Mouse (Mus musculus) kidney, adult 18-20 months (tissue): Measurements from ENCODE around the gene Bicc1.

Experiments used
- DNase-seq: peaks from one replicate; pipeline ENCODE4 v3.0.0; 2021

Bicc1 gene

DNA sequence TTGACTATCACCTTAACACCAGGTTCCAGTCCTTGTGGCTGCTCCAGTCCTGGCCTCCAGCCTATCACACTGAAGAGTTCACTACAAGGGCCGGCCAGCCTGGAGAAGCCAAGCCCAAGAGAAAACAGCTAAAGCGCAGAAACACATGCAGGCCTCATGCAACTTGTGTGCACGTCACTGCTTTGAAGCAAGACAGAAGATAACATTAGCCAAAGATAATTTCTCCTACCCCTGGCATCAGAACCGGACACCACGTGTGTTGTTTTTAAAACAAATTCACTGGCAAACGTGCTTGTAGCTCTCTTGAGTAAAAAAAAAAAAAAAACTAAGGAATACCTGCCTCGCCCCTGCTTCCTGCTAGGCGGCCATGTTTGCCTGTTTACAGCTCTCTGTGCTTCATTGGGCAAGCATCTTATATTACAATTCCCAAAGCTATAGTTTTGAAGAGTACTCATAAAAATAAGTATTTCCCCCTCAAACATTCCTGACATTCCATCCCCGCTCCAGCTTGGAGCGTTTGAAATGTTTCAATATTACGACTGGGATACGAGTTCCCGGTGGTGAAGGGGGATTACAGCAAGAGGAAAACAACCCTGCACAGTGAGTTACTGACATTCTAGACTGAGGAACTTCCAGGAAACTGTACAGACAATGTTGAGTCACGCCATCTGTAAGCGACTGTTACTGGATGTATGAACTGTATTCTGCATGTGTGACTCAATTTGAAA is 40.2 kb downstream of the Bicc1 start:
- DNase-seq = no peak

- DNase-seq = no peak
Measured at GRCm38 (mm10) chr10:71117766-71118165, 41.7 kb downstream of the Bicc1 start.

DNA sequence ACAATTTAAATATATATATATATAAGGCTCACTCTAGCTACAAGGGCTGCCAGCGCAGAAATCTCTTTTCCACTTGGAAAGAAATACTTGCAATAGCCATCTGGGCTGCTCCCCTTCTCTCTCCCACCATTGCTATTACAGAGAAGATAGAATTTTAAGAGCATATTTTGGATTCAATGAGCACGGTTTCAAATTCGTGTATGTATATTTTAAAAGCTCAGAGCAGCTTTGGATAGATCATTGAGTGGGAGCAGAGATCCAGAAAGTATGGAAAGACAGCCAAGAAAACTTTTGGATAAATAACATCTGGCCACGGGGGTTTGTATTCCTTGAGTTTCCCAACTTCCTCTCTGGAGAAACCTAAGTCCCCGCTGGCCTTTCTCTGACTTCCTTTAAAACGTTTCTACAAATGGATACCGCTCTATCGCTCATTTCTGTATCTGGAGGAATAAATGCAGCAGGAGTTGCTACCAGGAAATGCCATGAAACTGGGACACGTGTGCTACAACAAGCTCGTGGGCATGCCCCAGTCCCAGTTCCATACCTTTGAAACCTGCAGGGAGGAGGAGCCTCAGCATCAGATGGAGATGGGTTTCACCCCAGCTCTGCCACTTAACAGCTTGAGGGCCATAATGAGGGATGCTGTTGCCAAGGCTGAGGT is 45.1 kb downstream of the Bicc1 start:
- no peak for DNase-seq

DNA sequence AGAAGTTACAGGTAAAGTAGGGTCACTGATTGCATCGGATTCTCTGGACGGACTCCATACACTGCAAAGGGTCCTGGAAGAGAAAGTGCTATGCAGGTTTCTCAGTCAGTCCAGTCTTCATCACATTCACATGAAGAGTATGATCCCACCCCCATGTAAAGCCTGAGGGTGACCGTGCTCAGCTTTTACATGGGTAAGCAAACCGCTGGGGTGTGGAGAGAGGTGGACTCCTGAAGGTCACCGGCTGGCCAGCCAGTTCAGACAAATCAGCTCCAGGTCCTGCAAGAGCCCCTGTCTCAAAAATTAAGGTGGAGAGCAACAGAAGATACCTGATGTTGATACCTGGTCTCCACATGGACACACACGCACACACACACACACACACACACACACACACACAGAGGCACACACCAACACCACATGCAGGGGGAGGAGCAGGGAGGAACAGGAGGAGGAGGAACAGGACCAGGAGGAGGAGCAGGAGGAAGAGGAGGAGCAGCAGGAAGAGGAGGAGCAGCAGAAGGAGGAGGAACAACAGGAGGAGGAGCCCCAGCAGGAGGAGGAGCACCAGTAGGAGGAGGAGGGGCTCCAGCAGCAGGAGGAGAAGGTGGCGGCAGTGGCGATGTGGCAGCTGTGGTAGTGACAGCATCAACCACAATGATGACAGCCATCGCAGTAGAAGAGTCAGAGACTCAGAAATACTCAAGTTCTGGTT is 52.9 kb downstream of the Bicc1 start:
- DNase-seq = no peak

DNA sequence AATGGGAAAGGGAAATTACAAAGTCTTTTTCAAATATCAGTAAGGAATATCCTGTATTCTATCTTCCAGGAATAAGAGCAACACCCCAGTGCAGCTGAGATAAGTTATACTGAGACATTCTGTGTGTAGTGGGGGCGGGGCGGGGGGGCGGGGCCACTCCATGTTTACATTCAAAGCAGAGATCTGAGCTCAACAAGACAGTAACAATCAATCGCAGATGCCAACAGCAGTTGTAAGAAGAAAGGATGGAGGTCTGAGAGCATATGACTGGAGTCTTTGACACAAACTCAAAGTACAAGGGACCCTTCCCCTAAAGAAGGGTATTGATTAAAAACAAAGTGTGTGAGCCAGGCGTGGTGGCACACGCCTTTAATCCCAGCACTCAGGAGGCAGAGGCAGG is 54.7 kb downstream of the Bicc1 start:
- DNase-seq = no peak

DNA sequence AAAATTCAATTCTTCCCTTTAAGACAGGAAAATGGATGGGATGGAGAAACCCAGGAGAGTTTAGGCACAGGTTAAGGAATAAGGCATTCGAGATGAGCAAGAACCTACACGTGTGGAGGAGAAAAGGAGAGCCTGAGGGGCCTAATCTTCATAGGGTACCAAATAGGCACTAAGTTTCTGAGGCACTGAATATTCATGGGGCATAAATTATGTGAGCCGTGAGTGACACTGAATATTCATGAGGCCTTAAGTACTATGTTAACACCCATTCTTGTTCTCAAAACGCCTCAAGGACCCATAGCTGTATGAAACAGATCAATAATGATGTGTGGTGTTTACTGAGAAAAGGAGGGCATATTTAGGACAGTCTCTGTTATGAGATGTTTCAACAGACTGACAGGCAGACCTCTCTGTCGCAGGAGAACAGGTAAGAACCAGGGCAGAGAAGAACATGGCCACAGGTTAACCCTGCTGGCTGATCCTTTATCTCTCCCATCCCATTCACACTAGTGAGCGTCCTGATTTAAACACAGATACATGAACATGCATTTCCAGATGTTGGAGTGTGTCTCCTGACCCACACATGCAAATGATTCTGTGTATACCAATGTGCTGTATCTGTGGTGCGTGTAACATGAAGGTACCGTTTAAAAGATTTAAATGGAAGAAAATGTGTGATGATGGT is 58.5 kb downstream of the Bicc1 start:
- DNase-seq = no peak

GRCm38 (mm10) chr10:71094707-71095254 is 64.7 kb downstream of the Bicc1 start:
- DNase-seq = no peak

GRCm38 (mm10) chr10:71093312-71093711 is 66.2 kb downstream of the Bicc1 start:
- DNase-seq = no peak

DNA sequence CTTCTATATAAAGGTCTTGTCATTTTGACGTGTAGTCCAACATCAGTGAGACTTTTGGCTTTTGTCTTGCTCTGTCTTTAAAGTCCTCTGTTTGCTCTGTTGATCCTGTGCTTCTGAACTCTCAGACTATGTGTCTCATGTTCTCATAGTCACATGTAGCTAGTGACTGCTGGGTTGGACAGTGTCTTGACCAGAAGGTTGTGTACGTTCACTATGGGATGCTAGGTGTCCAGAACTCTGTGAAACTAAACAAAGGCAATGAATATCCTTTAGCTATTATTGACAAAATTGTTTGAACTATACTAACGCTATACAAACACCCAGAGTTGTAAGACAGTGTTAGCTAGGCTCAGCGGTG is 72.2 kb downstream of the Bicc1 start:
- no peak for DNase-seq

DNA sequence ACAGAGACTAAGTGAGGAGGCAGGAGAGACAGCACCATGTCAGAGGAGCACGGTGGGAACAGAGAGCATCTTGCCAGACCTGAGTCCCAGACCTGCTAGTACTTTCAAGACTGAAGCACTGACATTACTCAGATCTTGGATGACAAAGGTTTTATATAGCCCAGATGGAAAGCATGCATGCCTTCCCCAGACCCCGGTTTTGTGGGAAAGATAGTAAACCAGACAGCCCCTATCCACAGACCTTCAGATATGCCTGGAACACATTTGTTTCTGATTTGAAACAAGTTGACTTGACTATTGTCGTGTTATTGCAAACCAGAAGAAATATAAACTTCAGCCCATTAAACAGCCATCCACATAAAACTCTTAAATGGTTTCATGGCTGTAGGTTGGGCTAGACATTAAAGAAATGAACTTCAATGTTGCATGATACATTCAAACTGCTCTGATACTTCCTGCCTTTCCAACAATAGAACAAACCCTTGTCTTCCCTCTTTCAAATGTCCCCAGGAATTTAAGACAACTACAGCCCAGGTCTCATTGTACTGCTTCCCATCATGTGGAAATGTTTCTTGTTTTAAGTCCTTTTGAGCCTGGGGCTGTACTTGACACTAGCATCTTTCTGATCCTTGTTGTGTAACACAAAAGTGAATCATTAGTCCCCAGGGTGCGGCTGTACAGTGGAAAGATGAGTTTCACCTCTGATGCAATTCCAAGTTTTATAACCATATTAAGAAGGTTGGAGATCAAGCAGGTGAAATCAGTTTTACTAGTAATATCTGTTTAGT is 72.7 kb downstream of the Bicc1 start:
- no peak for DNase-seq

- no peak for DNase-seq
Measured at GRCm38 (mm10) chr10:71082986-71083385, 76.5 kb downstream of the Bicc1 start.

DNA sequence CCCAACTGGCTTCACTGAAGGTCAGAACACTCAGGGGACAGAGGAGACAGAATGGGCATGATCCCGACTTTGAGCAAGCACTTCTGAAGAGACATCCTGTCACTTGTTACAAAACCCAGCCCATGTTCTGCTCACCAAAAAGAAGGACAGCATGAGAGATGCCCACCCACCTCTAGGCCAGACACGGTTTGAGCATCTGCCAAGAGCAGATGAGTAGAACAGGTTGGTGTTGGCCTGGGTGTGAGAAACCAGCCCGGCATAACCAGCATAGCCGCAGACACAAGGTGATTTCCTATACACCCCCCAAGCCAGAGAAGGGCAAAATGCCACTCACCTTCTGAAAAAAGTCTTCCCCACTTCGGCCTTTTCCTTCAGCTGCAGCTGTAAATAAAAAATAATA is 80.6 kb downstream of the Bicc1 start:
- DNase-seq = no peak

DNA sequence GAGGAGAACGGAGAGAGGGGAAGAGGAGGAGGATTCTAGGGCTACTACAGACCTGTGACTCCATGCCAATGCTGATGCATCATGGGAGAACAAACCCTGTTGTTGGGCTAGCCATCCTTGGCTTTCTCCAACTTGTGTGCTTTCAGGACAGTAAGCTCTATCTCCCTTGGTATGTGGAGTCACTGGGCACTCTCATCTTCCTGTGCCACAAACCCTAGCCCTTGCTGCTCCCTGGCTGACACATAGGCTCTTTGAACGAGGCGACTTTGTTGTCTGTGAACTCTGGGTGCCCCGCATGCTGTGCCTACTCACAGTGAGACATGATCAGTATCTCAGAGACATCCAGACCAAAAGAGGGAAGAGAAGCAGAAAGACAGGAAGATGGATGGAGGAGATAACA is 94.5 kb downstream of the Bicc1 start:
- DNase-seq = no peak

DNA sequence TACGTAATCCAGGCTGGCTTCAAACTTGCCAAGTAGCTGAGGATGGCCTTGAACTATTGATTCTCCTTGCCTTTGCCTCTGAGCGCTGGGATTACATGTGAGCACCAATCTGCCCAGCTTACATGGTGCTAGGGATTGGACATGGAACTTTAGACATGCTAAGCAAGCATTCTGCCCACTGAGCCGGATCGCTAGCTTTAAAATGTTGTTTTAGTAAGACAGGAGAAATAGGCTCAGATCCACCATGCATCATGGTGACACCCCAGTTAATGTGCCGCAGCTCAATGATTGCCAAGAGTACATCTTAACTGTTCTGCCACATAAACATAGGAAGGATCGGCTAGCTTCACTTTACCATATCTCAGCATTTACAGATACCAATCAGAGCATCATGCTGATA is 94.9 kb downstream of the Bicc1 start:
- no peak for DNase-seq

DNA sequence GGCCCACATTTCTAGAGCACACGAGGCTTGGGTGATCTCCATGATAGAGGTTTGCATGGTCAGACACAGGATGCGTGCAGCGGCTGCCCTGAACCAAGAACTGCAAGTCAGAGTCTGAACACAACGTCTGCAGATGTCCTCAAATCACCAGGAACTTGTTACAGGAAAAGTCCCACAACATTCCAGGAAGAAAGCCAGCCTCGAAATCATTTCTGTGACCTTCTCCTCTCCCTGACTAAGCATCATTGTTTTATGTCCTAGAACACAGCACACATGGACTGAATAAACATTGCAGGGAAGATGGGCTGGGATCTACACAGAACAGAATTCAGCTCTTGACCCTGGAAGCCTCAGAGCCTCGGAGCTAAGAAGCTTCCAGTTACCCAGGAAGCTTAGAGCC is 97.3 kb downstream of the Bicc1 start:
- DNase-seq = no peak

- no peak for DNase-seq
Measured at GRCm38 (mm10) chr10:71060269-71060668, 99.2 kb downstream of the Bicc1 start.

GRCm38 (mm10) chr10:71058616-71059247 is 100.8 kb downstream of the Bicc1 start:
- peak; percentile 86 for DNase-seq

- DNase-seq = no peak
Measured at GRCm38 (mm10) chr10:71058070-71058469, 101.4 kb downstream of the Bicc1 start.

- DNase-seq = no peak
Measured at GRCm38 (mm10) chr10:71052748-71053147, 106.8 kb downstream of the Bicc1 start.

GRCm38 (mm10) chr10:71052208-71052607 is 107.3 kb downstream of the Bicc1 start:
- DNase-seq = no peak

GRCm38 (mm10) chr10:71050722-71051333 is 108.7 kb downstream of the Bicc1 start:
- no peak for DNase-seq
